Mouse (Mus musculus): ENCODE data around the gene Zp1. TPM values are rescaled to one million over a fixed set of nuclear protein-coding genes. Genes with fewer than 3 reads are reported as not detected.

Zp1 gene
- polyA plus RNA-seq, 1 experiment from 2014 or later = not detected

DNA sequence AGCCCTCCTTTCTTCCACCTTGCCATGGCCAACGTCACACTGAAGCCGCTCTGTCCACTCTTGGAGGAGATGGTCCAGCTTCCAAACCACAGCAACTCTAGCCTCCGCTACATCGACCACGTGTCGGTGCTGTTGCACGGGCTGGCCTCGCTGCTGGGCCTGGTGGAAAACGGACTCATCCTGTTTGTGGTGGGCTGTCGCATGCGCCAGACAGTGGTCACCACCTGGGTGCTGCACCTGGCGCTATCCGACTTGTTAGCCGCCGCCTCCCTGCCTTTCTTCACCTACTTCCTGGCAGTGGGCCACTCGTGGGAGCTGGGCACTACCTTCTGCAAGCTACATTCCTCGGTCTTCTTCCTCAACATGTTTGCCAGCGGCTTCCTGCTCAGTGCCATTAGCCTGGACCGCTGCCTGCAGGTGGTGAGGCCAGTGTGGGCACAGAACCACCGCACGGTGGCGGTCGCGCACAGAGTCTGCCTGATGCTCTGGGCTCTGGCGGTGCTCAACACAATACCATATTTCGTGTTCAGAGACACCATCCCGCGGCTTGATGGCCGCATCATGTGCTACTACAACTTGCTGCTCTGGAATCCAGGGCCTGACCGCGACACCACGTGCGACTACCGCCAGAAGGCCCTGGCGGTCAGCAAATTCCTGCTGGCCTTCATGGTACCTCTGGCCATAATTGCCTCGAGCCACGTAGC lies 19.8 kb upstream of the Zp1 start:
- peak; percentile 91 for ATAC-seq (ENCODE audit: insufficient read depth)
- DNase-seq = peak; percentile 90
- 16% methylated on average over 37 of the region's 37 CpGs for WGBS
- Histone ChIP-seq H3K36me3 (ENCODE audit: insufficient read depth) (peaks cover 38% of the 10 kb centered on the region), H3K27ac (ENCODE audit: low read depth) (no peak overlapping the region), H3K27me3 (ENCODE audit: insufficient read depth, low read length) (no peaks in the 10 kb centered on the region), H3K4me1 (ENCODE audit: insufficient read depth) (peaks cover 10% of the 10 kb centered on the region), H3K4me3 (ENCODE audit: low read depth, low read length) (peak overlapping the region; percentile 37), H3K9me3 (ENCODE audit: low read depth, low read length) (no peaks in the 10 kb centered on the region), H3K9ac (peak overlapping the region; percentile 56), H3K4me2 (peak overlapping the region; percentile 88)
- TF ChIP-seq CTCF (IDR thresholded peaks at IDR 0.05; ENCODE audit: low read depth) = peak; percentile 92

DNA sequence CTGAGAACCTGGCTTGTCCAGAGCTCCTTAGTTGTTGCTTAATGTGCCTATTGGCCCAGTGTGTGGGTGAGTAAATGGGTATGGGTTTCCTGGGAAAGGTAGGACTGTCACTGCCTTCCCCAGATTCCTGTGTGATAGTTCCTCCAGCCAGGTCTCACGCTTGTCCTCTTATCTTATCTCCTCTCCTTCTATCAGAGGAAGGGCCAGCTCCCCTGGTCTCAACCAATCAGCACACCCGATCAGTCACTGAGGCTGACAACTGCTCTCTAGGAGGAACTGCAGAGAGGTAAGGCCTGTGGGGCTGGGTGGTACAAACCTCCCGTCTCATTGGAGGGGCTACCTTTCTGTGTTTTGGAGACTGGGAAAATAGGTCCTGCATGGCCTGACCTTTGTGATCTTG lies 18.3 kb upstream of the Zp1 start:
- Histone ChIP-seq H3K9ac (no peak overlapping the region), H3K4me2 (no peak overlapping the region), H3K4me3 (ENCODE audit: low read depth, low read length) (no peak overlapping the region), H3K27ac (ENCODE audit: low read depth) (no peak overlapping the region), H3K36me3 (ENCODE audit: insufficient read depth) (peaks cover 23% of the 10 kb centered on the region), H3K9me3 (ENCODE audit: low read depth, low read length) (no peaks in the 10 kb centered on the region), H3K4me1 (ENCODE audit: insufficient read depth) (peaks cover 10% of the 10 kb centered on the region), H3K27me3 (ENCODE audit: insufficient read depth, low read length) (no peaks in the 10 kb centered on the region)
- no peak for ATAC-seq (ENCODE audit: insufficient read depth)
- WGBS = 18% methylated on average over 3 of the region's 3 CpGs
- no peak for TF ChIP-seq CTCF (IDR thresholded peaks at IDR 0.05; ENCODE audit: low read depth)
- no peak for DNase-seq

DNA sequence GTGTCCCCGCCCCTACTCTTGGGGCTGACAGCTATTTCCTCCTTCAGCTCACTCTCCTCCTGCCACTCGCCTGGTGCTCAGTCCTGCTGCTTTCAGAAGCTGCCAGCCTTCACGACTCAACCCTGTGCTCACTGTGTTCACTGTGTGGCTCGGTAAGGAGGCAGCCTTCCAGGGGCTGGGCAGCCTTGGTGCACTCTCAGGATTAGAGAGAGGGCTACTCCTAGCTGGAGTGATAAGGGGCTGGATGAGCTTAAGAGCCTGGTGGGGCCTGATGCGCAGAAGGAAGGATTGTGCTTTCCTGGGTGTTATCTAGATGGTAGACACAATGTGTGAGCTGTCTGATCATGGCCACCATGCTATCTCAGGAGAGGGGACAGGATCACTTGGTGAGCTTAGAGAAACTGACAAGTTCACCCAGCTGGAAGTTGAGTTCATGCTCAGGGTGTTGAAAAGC lies 16.7 kb upstream of the Zp1 start, which contains the start of gene Ptgdr2:
Gene Ptgdr2, plus strand, starts transcription at position 51 of the 454 bp plus-strand sequence.
- WGBS = 23% methylated on average over 5 of the region's 5 CpGs
- peaks cover 7% of the 10 kb centered on the region for H3K36me3 ChIP-seq (ENCODE audit: insufficient read depth)

DNA sequence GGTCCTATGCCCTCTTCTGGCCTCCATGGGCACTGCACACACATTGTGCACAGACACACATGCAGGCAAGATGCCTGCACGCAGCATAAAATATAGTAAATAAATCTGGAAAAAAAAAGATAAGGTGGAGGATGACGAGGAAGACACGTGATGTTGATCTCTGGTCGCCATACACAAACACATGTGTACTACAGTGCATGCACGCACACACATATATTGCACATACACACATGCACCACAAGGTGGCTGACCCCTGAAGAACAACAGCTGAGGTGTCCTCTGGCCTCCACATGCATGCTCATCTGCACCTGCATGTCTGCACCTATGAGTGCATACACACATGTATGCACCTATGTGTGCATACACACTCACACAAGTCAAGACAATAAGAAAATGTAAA lies 15.6 kb upstream of the Zp1 start:
- DNase-seq = no peak
- H3K27ac ChIP-seq (ENCODE audit: low read depth) = no peak overlapping the region
- no peak overlapping the region for H3K4me3 ChIP-seq (ENCODE audit: low read depth, low read length)
- H3K36me3 ChIP-seq (ENCODE audit: insufficient read depth) = no peaks in the 10 kb centered on the region
- no peak overlapping the region for H3K9ac ChIP-seq
- no peaks in the 10 kb centered on the region for H3K9me3 ChIP-seq (ENCODE audit: low read depth, low read length)
- peak; percentile 19; the same call in 1 of the 2 replicates for TF ChIP-seq CTCF (IDR thresholded peaks at IDR 0.05; ENCODE audit: low read depth)
- no peaks in the 10 kb centered on the region for H3K27me3 ChIP-seq (ENCODE audit: insufficient read depth, low read length)
- H3K4me1 ChIP-seq (ENCODE audit: insufficient read depth) = peaks cover 6% of the 10 kb centered on the region
- no peak for ATAC-seq (ENCODE audit: insufficient read depth)
- H3K4me2 ChIP-seq = no peak overlapping the region
- 87% methylated on average over 5 of the region's 5 CpGs for WGBS

More for the DNA sequence above, 16.7 kb upstream of the Zp1 start, which contains the start of gene Ptgdr2:
- H3K4me1 ChIP-seq (ENCODE audit: insufficient read depth) = peaks cover 10% of the 10 kb centered on the region
- no peaks in the 10 kb centered on the region for H3K27me3 ChIP-seq (ENCODE audit: insufficient read depth, low read length)
- no peak within 1 kb of the TSS for H3K4me2 ChIP-seq
- H3K9ac ChIP-seq = no peak within 1 kb of the TSS
- H3K9me3 ChIP-seq (ENCODE audit: low read depth, low read length) = no peaks in the 10 kb centered on the region
- no peak for TF ChIP-seq CTCF (IDR thresholded peaks at IDR 0.05; ENCODE audit: low read depth)
- no peak within 1 kb of the TSS for H3K27ac ChIP-seq (ENCODE audit: low read depth)
- ATAC-seq (ENCODE audit: insufficient read depth) = no peak
- no peak within 1 kb of the TSS for H3K4me3 ChIP-seq (ENCODE audit: low read depth, low read length)
- DNase-seq = no peak

DNA sequence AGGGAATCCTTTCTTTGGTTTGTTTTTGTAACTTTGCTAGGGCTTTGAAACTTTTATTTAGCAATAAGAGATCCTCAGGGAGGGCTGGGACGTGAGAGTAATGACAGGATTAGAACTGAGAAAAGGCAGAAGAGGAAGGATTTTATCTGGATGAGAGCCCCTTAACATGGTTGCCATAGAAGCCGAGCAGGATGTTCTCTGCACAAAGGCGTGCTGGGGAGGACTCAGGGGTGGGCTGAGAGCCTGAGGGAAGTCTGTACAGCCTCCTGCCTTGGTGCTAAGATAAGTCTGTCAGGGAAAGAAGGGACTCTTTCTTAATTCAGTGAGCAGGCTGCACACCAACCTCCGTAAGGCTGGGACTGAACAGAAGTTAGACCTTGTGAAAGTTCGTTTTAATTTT lies 14.6 kb upstream of the Zp1 start:
- WGBS = 43% methylated on average over 5 of the region's 5 CpGs
- Histone ChIP-seq H3K36me3 (ENCODE audit: insufficient read depth) (no peaks in the 10 kb centered on the region), H3K27ac (ENCODE audit: low read depth) (no peak overlapping the region), H3K4me1 (ENCODE audit: insufficient read depth) (no peaks in the 10 kb centered on the region), H3K9me3 (ENCODE audit: low read depth, low read length) (no peaks in the 10 kb centered on the region), H3K4me3 (ENCODE audit: low read depth, low read length) (no peak overlapping the region), H3K9ac (no peak overlapping the region), H3K27me3 (ENCODE audit: insufficient read depth, low read length) (no peaks in the 10 kb centered on the region), H3K4me2 (no peak overlapping the region)
- TF ChIP-seq CTCF (IDR thresholded peaks at IDR 0.05; ENCODE audit: low read depth) = no peak
- DNase-seq = no peak
- ATAC-seq (ENCODE audit: insufficient read depth) = no peak

DNA sequence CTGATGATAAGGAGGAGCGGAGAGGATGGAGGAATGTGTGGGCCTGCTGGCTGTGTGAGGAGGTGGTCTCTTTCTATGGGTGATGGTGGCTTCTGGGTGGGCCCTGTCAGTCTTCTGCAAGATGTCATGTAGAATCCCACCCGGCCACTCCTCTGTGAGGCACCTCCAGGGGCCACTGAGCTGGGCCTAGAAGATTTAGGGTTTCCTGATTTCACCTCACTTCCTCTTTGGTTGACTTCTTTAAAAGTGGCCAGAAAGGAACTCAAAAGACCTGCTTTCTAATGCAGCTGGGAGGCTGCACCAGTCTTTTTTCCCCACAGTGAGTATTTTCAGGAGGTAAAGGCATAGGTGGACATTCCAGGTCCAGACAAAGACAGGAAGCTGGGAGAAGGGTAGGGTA lies 10.2 kb upstream of the Zp1 start:
- H3K4me1 ChIP-seq (ENCODE audit: insufficient read depth) = no peaks in the 10 kb centered on the region
- WGBS = 64% methylated on average over 2 of the region's 2 CpGs
- no peak overlapping the region for H3K9ac ChIP-seq
- no peaks in the 10 kb centered on the region for H3K27me3 ChIP-seq (ENCODE audit: insufficient read depth, low read length)
- DNase-seq = no peak
- ATAC-seq (ENCODE audit: insufficient read depth) = no peak
- no peaks in the 10 kb centered on the region for H3K36me3 ChIP-seq (ENCODE audit: insufficient read depth)
- H3K4me3 ChIP-seq (ENCODE audit: low read depth, low read length) = no peak overlapping the region
- no peak overlapping the region for H3K4me2 ChIP-seq
- no peak for TF ChIP-seq CTCF (IDR thresholded peaks at IDR 0.05; ENCODE audit: low read depth)
- no peaks in the 10 kb centered on the region for H3K9me3 ChIP-seq (ENCODE audit: low read depth, low read length)
- no peak overlapping the region for H3K27ac ChIP-seq (ENCODE audit: low read depth)

DNA sequence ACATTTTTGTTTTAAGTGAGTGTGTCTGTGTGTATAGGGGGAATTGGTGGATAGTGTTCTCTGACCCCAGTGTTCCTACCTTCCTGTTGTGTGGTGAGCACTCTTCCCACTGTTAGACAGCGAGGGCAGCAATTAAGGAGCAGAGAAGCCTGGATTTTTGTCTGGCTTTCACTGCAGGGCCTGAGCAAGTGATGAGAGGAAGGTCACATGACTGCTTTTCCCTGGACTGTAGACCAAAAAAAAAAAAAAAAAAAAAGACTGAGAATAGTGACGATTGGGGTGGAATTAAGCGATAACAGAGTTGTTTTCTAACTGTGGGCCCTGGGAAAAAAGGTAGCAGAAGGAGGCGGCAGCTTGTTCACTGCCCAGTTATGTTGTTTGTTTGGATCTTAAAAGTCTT lies 6.2 kb upstream of the Zp1 start:
- no peak for ATAC-seq (ENCODE audit: insufficient read depth)
- Histone ChIP-seq H3K9me3 (ENCODE audit: low read depth, low read length) (no peaks in the 10 kb centered on the region), H3K9ac (no peak overlapping the region), H3K36me3 (ENCODE audit: insufficient read depth) (no peaks in the 10 kb centered on the region), H3K4me3 (ENCODE audit: low read depth, low read length) (no peak overlapping the region), H3K4me2 (no peak overlapping the region), H3K27ac (ENCODE audit: low read depth) (no peak overlapping the region), H3K27me3 (ENCODE audit: insufficient read depth, low read length) (no peaks in the 10 kb centered on the region), H3K4me1 (ENCODE audit: insufficient read depth) (no peaks in the 10 kb centered on the region)
- DNase-seq = no peak
- TF ChIP-seq CTCF (IDR thresholded peaks at IDR 0.05; ENCODE audit: low read depth) = no peak
- WGBS = 50% methylated on average over 4 of the region's 4 CpGs

Data from lung, embryonic 14.5 days (tissue).